6 mouse cellular contexts compared by ENCODE assay signal in the genomic region with DNA sequence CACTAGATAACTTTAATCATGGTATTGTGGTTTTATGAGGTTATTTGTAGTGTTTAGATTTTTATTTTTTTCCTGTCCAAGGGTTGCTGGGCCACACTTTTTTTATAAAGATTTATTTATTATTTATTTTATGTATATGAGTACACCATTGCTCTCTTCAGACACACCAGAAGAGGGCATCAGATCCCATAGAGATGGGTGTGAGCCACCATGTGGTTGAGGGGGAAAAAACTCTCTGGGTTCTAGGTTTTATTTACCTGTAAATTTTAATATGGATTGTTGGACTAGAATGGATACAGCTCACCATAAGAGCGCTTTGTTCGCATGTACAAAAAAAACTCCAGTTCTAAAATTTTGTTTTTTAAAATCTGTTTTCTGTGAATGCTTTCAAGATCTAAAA. TPM values are rescaled to one million over a fixed set of nuclear protein-coding genes. Genes with fewer than 3 reads are reported as not detected.
DNase-seq lines count a peak whose midpoint lies in the region; ATAC-seq and TF ChIP-seq lines count a peak whose summit lies in the region.
"Not testable (repeated sequence)": the region's sequence is repeated elsewhere in the genome, so short reads cannot be mapped to it uniquely, and the experiment has no call there.

No protein-coding gene starts in this region.

- not testable (repeated sequence) for H3K9ac ChIP-seq in forebrain, postnatal 0 days; heart, postnatal 0 days (replicated peaks; ENCODE audit: low read depth, low read length); kidney, postnatal 0 days (ENCODE audit: low read depth, low read length); liver, postnatal 0 days (replicated peaks); stomach, postnatal 0 days (ENCODE audit: low read length)

- not testable (repeated sequence) for TF ChIP-seq EP300 in heart, postnatal 0 days (IDR thresholded peaks at IDR 0.05; ENCODE audit: low read depth); liver, postnatal 0 days (IDR thresholded peaks at IDR 0.05; ENCODE audit: low read depth); stomach, postnatal 0 days (optimal IDR thresholded peaks at IDR 0.05)

- not testable (repeated sequence) for ATAC-seq in forebrain, postnatal 0 days; heart, postnatal 0 days (ENCODE audit: insufficient read depth, low read depth); kidney, postnatal 0 days (replicated peaks; ENCODE audit: low FRiP score, low read depth); liver, postnatal 0 days; stomach, postnatal 0 days (ENCODE audit: low FRiP score, low TSS enrichment)

- H3K9me3 ChIP-seq in forebrain, postnatal 0 days (ENCODE audit: low read length); heart, postnatal 0 days (replicated peaks; ENCODE audit: control insufficient read depth, low read length); kidney, postnatal 0 days (replicated peaks; ENCODE audit: low read length); liver, postnatal 0 days (ENCODE audit: low read length); stomach, postnatal 0 days (ENCODE audit: control insufficient read depth, low read length): not testable (repeated sequence)

- WGBS in forebrain, postnatal 0 days, result 98% methylated on average over 2 of the region's 2 CpGs
- WGBS in heart, postnatal 0 days, result 99% methylated on average over 2 of the region's 2 CpGs
- 100% methylated on average over 2 of the region's 2 CpGs for WGBS in kidney, postnatal 0 days
- WGBS in liver, postnatal 0 days (ENCODE audit: insufficient replicate concordance), result 92% methylated on average over 2 of the region's 2 CpGs
- 96% methylated on average over 2 of the region's 2 CpGs for WGBS in stomach, postnatal 0 days

- H3K27me3 ChIP-seq in forebrain, postnatal 0 days (ENCODE audit: insufficient read depth, low read length); heart, postnatal 0 days (ENCODE audit: control insufficient read depth, insufficient read depth, low read length); kidney, postnatal 0 days (ENCODE audit: insufficient read depth, low read length); liver, postnatal 0 days (ENCODE audit: insufficient read depth, low read length); stomach, postnatal 0 days (ENCODE audit: control insufficient read depth, insufficient read depth, low read length): not testable (repeated sequence)

- not testable (repeated sequence) for H3K4me2 ChIP-seq in forebrain, postnatal 0 days (ENCODE audit: low read depth); heart, postnatal 0 days (ENCODE audit: low read depth, low read length); kidney, postnatal 0 days (ENCODE audit: low read length); liver, postnatal 0 days (ENCODE audit: low read depth, low read length); stomach, postnatal 0 days (replicated peaks; ENCODE audit: low read depth)

- peak; percentile 25 for DNase-seq in NIH3T3 (ENCODE audit: low read depth)
- DNase-seq in forebrain, postnatal 0 days; heart, postnatal 0 days (ENCODE audit: low spot score); kidney, postnatal 0 days (ENCODE audit: low spot score); liver, postnatal 0 days; stomach, postnatal 0 days (ENCODE audit: low spot score): not testable (repeated sequence)

- H3K36me3 ChIP-seq in forebrain, postnatal 0 days (ENCODE audit: insufficient read depth), result peaks cover 16% of the 10 kb centered on the region; the same call in 1 of the 2 replicates
- H3K36me3 ChIP-seq in heart, postnatal 0 days (replicated peaks; ENCODE audit: control insufficient read depth, insufficient read depth, low read length), result peaks cover 27% of the 10 kb centered on the region
- not testable (repeated sequence) for H3K36me3 ChIP-seq in kidney, postnatal 0 days (ENCODE audit: insufficient read depth, low read length); stomach, postnatal 0 days (ENCODE audit: control insufficient read depth, insufficient read depth, low read length)
- H3K36me3 ChIP-seq in liver, postnatal 0 days (replicated peaks; ENCODE audit: insufficient read depth, low read length), result peaks cover 27% of the 10 kb centered on the region

- not testable (repeated sequence) for H3K27ac ChIP-seq in forebrain, postnatal 0 days (ENCODE audit: low read depth, low read length); heart, postnatal 0 days (ENCODE audit: low read depth); kidney, postnatal 0 days; liver, postnatal 0 days (ENCODE audit: low read depth); stomach, postnatal 0 days (replicated peaks)

- H3K4me1 ChIP-seq in forebrain, postnatal 0 days (ENCODE audit: insufficient read depth); heart, postnatal 0 days (ENCODE audit: control insufficient read depth, insufficient read depth); kidney, postnatal 0 days (replicated peaks; ENCODE audit: insufficient read depth, low read length); liver, postnatal 0 days (ENCODE audit: insufficient read depth); stomach, postnatal 0 days (replicated peaks; ENCODE audit: control insufficient read depth, insufficient read depth): not testable (repeated sequence)

- H3K4me3 ChIP-seq in forebrain, postnatal 0 days (ENCODE audit: low read depth, low read length); heart, postnatal 0 days (ENCODE audit: low read depth, low read length); kidney, postnatal 0 days (replicated peaks; ENCODE audit: low read depth, low read length); liver, postnatal 0 days (ENCODE audit: low read depth, low read length); stomach, postnatal 0 days (ENCODE audit: low read depth, low read length): not testable (repeated sequence)

- TF ChIP-seq CTCF in forebrain, postnatal 0 days (IDR thresholded peaks at IDR 0.05; ENCODE audit: low read depth), result peak; percentile 14; the same call in 1 of the 2 replicates
- TF ChIP-seq CTCF in heart, postnatal 0 days (IDR thresholded peaks at IDR 0.05; ENCODE audit: low read depth), result peak; percentile 9; the same call in 1 of the 2 replicates
- TF ChIP-seq CTCF in kidney, postnatal 0 days (IDR thresholded peaks at IDR 0.05; ENCODE audit: low read depth), result peak; percentile 44
- 0 out of 2 replicates have a peak, but pooled peaks have one; percentile 2 for TF ChIP-seq CTCF in liver, postnatal 0 days (IDR thresholded peaks at IDR 0.05; ENCODE audit: low read depth)
- peak; percentile 35; the same call in 1 of the 2 replicates for TF ChIP-seq CTCF in stomach, postnatal 0 days (IDR thresholded peaks at IDR 0.05; ENCODE audit: low read depth)

RNA-seq across cellular contexts. Expression of a gene that starts 20.8 kb away (rescaled TPM):
- 106 and 110 TPM in 2 replicates for total RNA-seq in forebrain, postnatal 0 days (2014; rRNA removed)
- polyA plus RNA-seq in forebrain, postnatal 0 days (2015; fragmentation: Nextera tagmentation; extraction: Ambion mirVana), result 157 and 189 TPM in 2 replicates
- 18.1 and 26.4 TPM in 2 replicates for total RNA-seq in heart, postnatal 0 days (2014; rRNA removed; ENCODE audit: low replicate concordance)
- 83.1 and 84.4 TPM in 2 replicates for polyA plus RNA-seq in heart, postnatal 0 days (2015; fragmentation: Nextera tagmentation; extraction: Ambion mirVana)
- 158 and 160 TPM in 2 replicates for polyA plus RNA-seq in kidney, postnatal 0 days (2015; fragmentation: Nextera tagmentation; extraction: Ambion mirVana)
- 59.1 and 63.1 TPM in 2 replicates for polyA plus RNA-seq in liver, postnatal 0 days (2015; fragmentation: Nextera tagmentation; extraction: Ambion mirVana)
- polyA plus RNA-seq in stomach, postnatal 0 days (2015; fragmentation: Nextera tagmentation; extraction: Ambion mirVana), result 84.6 and 106 TPM in 2 replicates

RNA-seq across cellular contexts. Expression of a gene that starts 59.1 kb away (rescaled TPM):
- 17.2 and 27.7 TPM in 2 replicates for total RNA-seq in forebrain, postnatal 0 days (2014; rRNA removed)
- polyA plus RNA-seq in forebrain, postnatal 0 days (2015; fragmentation: Nextera tagmentation; extraction: Ambion mirVana), result 17.6 and 22.6 TPM in 2 replicates
- 23.2 and 66.4 TPM in 2 replicates for total RNA-seq in heart, postnatal 0 days (2014; rRNA removed; ENCODE audit: low replicate concordance)
- 37.4 and 42.1 TPM in 2 replicates for polyA plus RNA-seq in heart, postnatal 0 days (2015; fragmentation: Nextera tagmentation; extraction: Ambion mirVana)
- 164 and 165 TPM in 2 replicates for polyA plus RNA-seq in kidney, postnatal 0 days (2015; fragmentation: Nextera tagmentation; extraction: Ambion mirVana)
- 25.1 and 26.5 TPM in 2 replicates for polyA plus RNA-seq in liver, postnatal 0 days (2015; fragmentation: Nextera tagmentation; extraction: Ambion mirVana)
- 69.8 and 74.3 TPM in 2 replicates for polyA plus RNA-seq in stomach, postnatal 0 days (2015; fragmentation: Nextera tagmentation; extraction: Ambion mirVana)
